Mouse (Mus musculus) G1E-ER4 (cell line): ENCODE data around the gene Luc7l2. TPM values are rescaled to one million over a fixed set of nuclear protein-coding genes. Genes with fewer than 3 reads are reported as not detected.

Source experiments
- GATA1 ChIP-seq: IDR thresholded peaks from one replicate; pipeline ENCODE4 v1.8.0; 2012; ENCODE audit warnings: low read length, inconsistent platforms
- polyA plus RNA-seq: library from polyadenylated mRNA; stranded (reverse); fragments of >175 nt; gene quantifications from 2 replicates; pipeline ENCODE4 v1.2.3, GENCODE M21; 2012

Gene Luc7l2
- polyA plus RNA-seq, 1 experiment: 109 TPM

- TF ChIP-seq GATA1: no peak
Measured at GRCm38 (mm10) chr6:38551989-38552635, 978 bp downstream of the Luc7l2 start.

- no peak for TF ChIP-seq GATA1
Measured at GRCm38 (mm10) chr6:38552636-38553000, 1.5 kb downstream of the Luc7l2 start.

- no peak for TF ChIP-seq GATA1
Measured at GRCm38 (mm10) chr6:38576096-38576495, 25.0 kb downstream of the Luc7l2 start.

GRCm38 (mm10) chr6:38580112-38580857 is 29.2 kb downstream of the Luc7l2 start:
- TF ChIP-seq GATA1: no peak

GRCm38 (mm10) chr6:38581711-38582110 is 30.6 kb downstream of the Luc7l2 start:
- TF ChIP-seq GATA1: no peak

GRCm38 (mm10) chr6:38597481-38597880 is 46.3 kb downstream of the Luc7l2 start:
- TF ChIP-seq GATA1: no peak

- no peak for TF ChIP-seq GATA1
Measured at GRCm38 (mm10) chr6:38609892-38610291, 58.8 kb downstream of the Luc7l2 start.

- TF ChIP-seq GATA1: no peak
Measured at GRCm38 (mm10) chr6:38622406-38622805, 71.3 kb downstream of the Luc7l2 start.

- TF ChIP-seq GATA1: no peak
Measured at GRCm38 (mm10) chr6:38623457-38623856, 72.3 kb downstream of the Luc7l2 start.

GRCm38 (mm10) chr6:38624439-38624838 is 73.3 kb downstream of the Luc7l2 start:
- no peak for TF ChIP-seq GATA1

GRCm38 (mm10) chr6:38626086-38626485 is 75.0 kb downstream of the Luc7l2 start:
- no peak for TF ChIP-seq GATA1

- TF ChIP-seq GATA1: no peak
Measured at GRCm38 (mm10) chr6:38627081-38627480, 75.9 kb downstream of the Luc7l2 start.

GRCm38 (mm10) chr6:38627486-38627885 is 76.4 kb downstream of the Luc7l2 start:
- TF ChIP-seq GATA1: no peak

GRCm38 (mm10) chr6:38629556-38629955 is 78.4 kb downstream of the Luc7l2 start:
- no peak for TF ChIP-seq GATA1

GRCm38 (mm10) chr6:38632826-38633225 is 81.7 kb downstream of the Luc7l2 start:
- no peak for TF ChIP-seq GATA1

- no peak for TF ChIP-seq GATA1
Measured at GRCm38 (mm10) chr6:38634461-38634860, 83.3 kb downstream of the Luc7l2 start.
